Mouse (Mus musculus) midbrain, embryonic 12.5 days (tissue): ENCODE measurements at regions not wholly inside any gene's neighbourhood (a gene's known extent, or its start where the extent isn't known, plus 50 kb on each side); places are given as distances from the start of the nearest gene placed in this dataset.

Source experiments
- ATAC-seq: fragments of 200-750 bp; cut with Nextera tagmentation; 2 replicates; pipeline ENCODE4 v1.8.0; 2017; ENCODE audit warnings: low read depth, moderate TSS enrichment, moderate library complexity; ENCODE audit not compliant: low FRiP score
- H3K27ac ChIP-seq: fragments of 300-500 bp; sonication (generic); replicated peaks from 2 replicates; pipeline ENCODE4 v1.5.1; 2016; ENCODE audit warnings: mild to moderate bottlenecking
- H3K27me3 ChIP-seq: fragments of 300-500 bp; sonication (generic); 2 replicates; pipeline ENCODE4 v1.6.1; 2016; ENCODE audit warnings: mild to moderate bottlenecking
- H3K36me3 ChIP-seq: fragments of 300-500 bp; sonication (generic); 2 replicates; pipeline ENCODE4 v1.6.1; 2016
- H3K4me1 ChIP-seq: fragments of 300-500 bp; sonication (generic); 2 replicates; pipeline ENCODE4 v1.6.1; 2016
- H3K4me2 ChIP-seq: fragments of 300-500 bp; sonication (generic); replicated peaks from 2 replicates; pipeline ENCODE4 v1.6.1; 2016; ENCODE audit warnings: mild to moderate bottlenecking, moderate library complexity
- H3K4me3 ChIP-seq: fragments of 300-500 bp; sonication (generic); 2 replicates; pipeline ENCODE4 v1.5.1; 2016; ENCODE audit warnings: mild to moderate bottlenecking
- H3K9ac ChIP-seq: fragments of 300-500 bp; sonication (generic); replicated peaks from 2 replicates; pipeline ENCODE4 v1.6.1; 2016; ENCODE audit warnings: mild to moderate bottlenecking, moderate library complexity
- H3K9me3 ChIP-seq: fragments of 300-500 bp; sonication (generic); 2 replicates; pipeline ENCODE4 v1.6.1; 2016; ENCODE audit warnings: mild to moderate bottlenecking
- WGBS: fragments of 180-500 bp; shearing (Covaris S2); methylation state at CpG from one replicate; pipeline ENCODE4 v1.1.7; 2016; 5-methylcytosine and 5-hydroxymethylcytosine counted together

DNA sequence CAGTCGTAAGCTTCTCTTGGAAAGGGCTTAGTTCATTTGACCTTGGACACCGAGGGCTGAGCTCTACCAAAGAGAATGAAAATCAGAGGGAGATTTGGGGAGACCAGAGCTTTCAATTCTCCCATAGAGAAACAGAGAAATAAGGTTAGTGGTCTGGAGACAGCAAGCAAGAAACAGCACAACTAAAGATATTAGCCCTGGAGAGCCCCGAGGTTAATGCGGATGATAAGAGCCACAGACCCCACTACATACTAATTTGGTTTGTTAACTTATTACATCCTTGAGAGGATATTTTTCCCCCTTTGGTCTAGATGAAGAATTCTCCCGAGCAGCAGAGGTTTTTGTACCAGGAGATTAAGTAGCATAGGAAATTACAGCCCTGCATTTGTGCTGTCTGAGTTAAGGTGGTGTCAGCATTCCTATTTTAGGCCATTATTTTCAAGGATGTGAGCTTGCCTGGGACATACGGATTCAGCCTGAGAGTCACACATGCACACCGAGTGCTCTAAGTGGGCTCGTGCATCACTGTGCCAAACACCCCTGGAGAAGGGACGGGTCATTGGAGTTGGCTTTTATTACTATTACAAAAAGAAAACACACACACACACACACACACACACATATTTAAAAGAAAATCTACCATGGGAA is 147.4 kb upstream of the C9orf72 start:
- Histone ChIP-seq H3K4me1 (peaks cover 4% of the 10 kb centered on the region), H3K27me3 (no peaks in the 10 kb centered on the region; the same call in 1 of the 2 replicates), H3K27ac (no peak overlapping the region), H3K9me3 (no peaks in the 10 kb centered on the region), H3K4me2 (peak overlapping the region; percentile 21), H3K9ac (no peak overlapping the region), H3K4me3 (no peak overlapping the region), H3K36me3 (no peaks in the 10 kb centered on the region)
- no peak; the same call in 1 of the 2 replicates for ATAC-seq
- WGBS: 34% methylated on average over 9 of the region's 9 CpGs

DNA sequence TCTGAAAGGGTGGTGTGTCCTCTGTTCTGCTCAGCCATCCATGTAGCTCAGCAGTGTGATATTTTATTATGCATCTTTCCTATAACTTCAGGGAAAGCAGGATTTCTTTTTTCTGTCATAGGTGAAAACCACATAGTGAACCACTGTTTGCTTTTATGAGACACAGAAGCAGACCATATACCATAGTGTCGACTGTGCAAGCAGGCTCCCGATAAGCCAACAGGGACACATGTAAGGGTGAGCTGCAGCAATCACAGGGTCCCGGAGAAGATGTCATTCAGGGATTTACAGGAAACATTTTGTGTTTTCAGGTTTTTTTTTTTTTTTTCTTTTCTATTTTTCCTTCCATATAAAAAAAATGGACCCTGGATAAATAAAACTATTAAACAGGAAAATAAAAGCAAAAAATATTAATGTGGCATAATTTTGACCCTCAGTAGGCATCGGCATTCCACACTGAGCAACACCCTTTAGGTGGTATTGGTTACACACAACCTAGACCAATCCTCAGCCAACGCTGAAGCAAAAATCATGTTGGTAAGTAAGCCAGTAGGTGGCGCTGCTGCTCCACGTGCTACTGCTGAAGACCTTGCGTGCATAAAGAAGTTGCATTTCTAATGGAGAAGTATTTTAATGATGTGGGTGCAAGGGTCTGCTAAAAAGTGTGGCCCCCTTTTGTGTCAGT is 146.7 kb upstream of the C9orf72 start:
- Histone ChIP-seq H3K9me3 (no peaks in the 10 kb centered on the region), H3K27ac (no peak overlapping the region), H3K4me1 (peaks cover 4% of the 10 kb centered on the region), H3K9ac (no peak overlapping the region), H3K4me3 (no peak overlapping the region), H3K27me3 (no peaks in the 10 kb centered on the region; the same call in 1 of the 2 replicates), H3K36me3 (no peaks in the 10 kb centered on the region), H3K4me2 (peak overlapping the region; percentile 21)
- 27% methylated on average over 8 of the region's 8 CpGs for WGBS
- peak; percentile 90 for ATAC-seq

DNA sequence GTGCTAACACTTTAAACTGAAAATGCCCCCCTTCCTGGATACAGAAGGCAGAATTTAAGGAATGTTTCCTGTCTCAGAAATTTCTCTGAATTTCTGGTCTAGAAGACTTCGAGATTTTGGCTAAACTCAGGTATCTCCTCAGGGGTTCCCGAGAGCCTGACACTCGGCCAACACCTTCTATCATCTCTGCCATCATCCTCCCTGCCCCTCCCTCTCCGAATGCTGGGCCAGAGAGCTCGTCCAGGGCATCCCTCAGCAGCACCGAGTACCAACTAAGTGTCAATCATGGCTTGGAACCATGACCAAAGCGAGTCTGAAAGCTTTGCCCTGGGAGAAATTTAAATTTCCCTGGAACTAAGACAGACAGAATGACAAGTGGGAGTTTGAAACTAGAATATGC is 138.2 kb upstream of the C9orf72 start:
- WGBS: 75% methylated on average over 7 of the region's 7 CpGs
- Histone ChIP-seq H3K27ac (no peak overlapping the region), H3K9me3 (no peaks in the 10 kb centered on the region), H3K36me3 (no peaks in the 10 kb centered on the region), H3K4me2 (no peak overlapping the region), H3K4me3 (no peak overlapping the region), H3K9ac (no peak overlapping the region), H3K27me3 (no peaks in the 10 kb centered on the region), H3K4me1 (no peaks in the 10 kb centered on the region)
- ATAC-seq: no peak

DNA sequence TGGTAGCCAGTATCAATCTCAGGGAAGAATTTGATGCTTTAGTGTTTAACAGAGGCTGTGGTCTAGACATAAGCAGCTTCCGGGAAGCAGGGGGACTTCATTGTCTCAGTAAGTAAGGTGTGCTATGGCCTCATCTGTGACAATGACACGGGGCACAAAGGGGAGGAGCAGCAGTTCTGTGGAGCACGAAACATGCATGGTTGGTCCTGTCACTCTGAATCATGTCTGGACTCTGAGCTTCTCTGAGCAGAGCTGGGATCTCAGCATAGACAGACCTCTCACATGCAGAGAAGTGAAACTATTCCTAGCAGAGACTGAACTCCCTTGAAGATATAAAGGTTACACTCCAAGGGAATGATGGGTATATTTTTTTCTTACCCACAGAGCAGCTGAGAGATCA is 136.2 kb upstream of the C9orf72 start:
- Histone ChIP-seq H3K36me3 (no peaks in the 10 kb centered on the region), H3K9me3 (no peaks in the 10 kb centered on the region), H3K4me2 (no peak overlapping the region), H3K9ac (no peak overlapping the region), H3K27me3 (no peaks in the 10 kb centered on the region), H3K4me3 (no peak overlapping the region), H3K27ac (no peak overlapping the region), H3K4me1 (no peaks in the 10 kb centered on the region)
- no peak for ATAC-seq
- 71% methylated on average over 3 of the region's 3 CpGs for WGBS

DNA sequence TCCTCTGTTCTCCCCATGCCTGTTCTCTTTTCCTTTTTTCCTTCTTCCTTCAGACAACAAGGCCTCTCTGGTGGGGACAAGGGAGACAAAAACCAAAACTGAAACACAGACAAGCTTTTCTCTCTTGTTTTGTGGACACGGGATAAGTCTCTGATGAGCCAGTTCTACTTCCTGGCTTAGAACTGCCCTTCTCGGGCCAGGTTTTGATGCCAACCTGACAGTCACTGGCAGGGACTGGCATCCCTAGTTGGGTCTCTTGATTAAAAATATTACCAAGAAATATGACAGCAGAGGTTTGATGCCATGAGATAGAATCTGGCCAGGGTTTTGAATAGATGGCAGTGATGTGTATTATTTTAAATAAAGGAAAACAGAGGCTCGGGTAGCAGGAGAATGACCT is 133.4 kb upstream of the C9orf72 start:
- no peaks in the 10 kb centered on the region for H3K36me3 ChIP-seq
- H3K4me3 ChIP-seq: no peak overlapping the region
- H3K9ac ChIP-seq: no peak overlapping the region
- no peak overlapping the region for H3K27ac ChIP-seq
- no peaks in the 10 kb centered on the region for H3K9me3 ChIP-seq
- no peak for ATAC-seq
- no peaks in the 10 kb centered on the region for H3K4me1 ChIP-seq
- H3K27me3 ChIP-seq: no peaks in the 10 kb centered on the region
- H3K4me2 ChIP-seq: no peak overlapping the region
- 80% methylated on average over 3 of the region's 3 CpGs for WGBS

DNA sequence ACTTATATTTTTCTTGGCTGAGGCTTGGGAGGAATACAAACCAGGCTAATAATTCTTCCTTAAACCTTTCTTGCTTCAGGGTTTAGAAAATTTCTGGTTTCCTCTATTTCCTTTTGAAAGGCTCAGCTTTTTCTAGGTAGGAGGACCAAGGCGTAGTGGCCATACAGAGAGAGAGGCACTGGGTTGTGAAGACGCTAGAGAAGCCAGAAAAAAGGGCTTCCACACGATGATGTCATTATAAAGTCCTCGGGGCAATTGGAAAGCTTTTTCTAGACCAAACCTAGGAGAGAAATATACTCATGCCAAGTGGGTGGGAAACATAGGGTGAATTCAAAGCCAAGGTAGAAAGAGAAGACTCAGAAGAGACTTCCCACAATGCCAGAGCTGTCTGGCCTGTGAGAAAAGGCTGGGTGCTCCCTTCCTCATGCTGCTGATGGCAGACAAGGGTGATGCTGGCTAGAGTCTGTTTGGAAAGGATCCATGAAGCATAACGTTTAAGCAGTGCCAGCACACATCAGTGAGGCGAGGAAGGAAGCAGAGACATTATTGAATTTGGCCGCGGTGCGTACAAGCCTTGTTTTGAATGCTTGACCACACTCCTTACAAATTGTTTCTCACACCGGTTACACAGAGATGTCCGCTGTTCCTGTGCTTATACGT is 131.1 kb upstream of the C9orf72 start:
- no peak overlapping the region for H3K9ac ChIP-seq
- ATAC-seq: no peak
- H3K4me2 ChIP-seq: no peak overlapping the region
- H3K27me3 ChIP-seq: no peaks in the 10 kb centered on the region
- 0 out of 2 replicates have a peak, but pooled peaks cover 2% of the 10 kb centered on the region for H3K4me1 ChIP-seq
- no peaks in the 10 kb centered on the region for H3K9me3 ChIP-seq
- WGBS: 83% methylated on average over 12 of the region's 12 CpGs
- H3K36me3 ChIP-seq: no peaks in the 10 kb centered on the region
- no peak overlapping the region for H3K4me3 ChIP-seq
- no peak overlapping the region for H3K27ac ChIP-seq

DNA sequence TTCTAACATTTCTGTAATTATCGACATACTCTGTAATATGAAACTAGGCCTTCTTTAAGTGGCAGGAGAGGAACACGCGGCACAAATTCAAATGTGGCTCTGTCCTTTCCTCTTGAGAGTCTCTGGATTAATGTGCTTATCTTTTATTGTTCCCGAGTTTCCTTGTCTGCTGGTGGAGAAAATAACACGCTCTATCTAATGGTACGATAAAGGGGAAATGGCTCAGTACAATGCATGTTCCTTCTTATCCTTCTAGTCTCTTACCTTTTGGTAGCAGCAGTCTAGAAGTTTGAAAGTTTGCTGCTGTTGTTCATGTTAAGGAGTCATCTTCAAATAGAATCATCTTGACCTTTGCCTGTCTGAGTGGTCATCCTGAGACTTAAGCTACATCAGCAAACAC is 130.1 kb upstream of the C9orf72 start:
- H3K9ac ChIP-seq: no peak overlapping the region
- 0 out of 2 replicates have a peak, but pooled peaks cover 2% of the 10 kb centered on the region for H3K4me1 ChIP-seq
- no peaks in the 10 kb centered on the region for H3K36me3 ChIP-seq
- no peak for ATAC-seq
- no peak overlapping the region for H3K4me2 ChIP-seq
- 84% methylated on average over 6 of the region's 6 CpGs for WGBS
- H3K4me3 ChIP-seq: no peak overlapping the region
- H3K9me3 ChIP-seq: no peaks in the 10 kb centered on the region
- H3K27me3 ChIP-seq: no peaks in the 10 kb centered on the region
- H3K27ac ChIP-seq: no peak overlapping the region

DNA sequence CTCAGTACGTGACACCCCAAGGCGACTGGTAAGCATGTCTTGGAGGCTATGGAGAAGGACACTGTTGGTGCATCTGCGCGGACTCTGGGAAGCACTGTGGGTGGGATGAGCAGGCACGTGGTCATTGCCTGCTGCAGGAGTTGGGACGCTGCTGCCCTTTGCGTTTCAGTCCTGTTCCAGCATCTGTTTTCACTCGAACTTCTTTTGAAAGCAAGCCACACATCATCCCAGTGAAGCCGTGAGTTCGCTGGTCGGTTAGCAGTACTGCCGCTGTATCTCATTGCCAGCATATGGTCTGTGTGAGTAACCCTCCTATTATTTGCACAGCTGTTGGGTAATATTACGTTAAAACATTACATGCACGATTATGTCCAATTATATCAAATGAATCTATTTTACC is 128.1 kb upstream of the C9orf72 start:
- no peak overlapping the region for H3K4me2 ChIP-seq
- H3K27ac ChIP-seq: no peak overlapping the region
- H3K4me1 ChIP-seq: 0 out of 2 replicates have a peak, but pooled peaks cover 2% of the 10 kb centered on the region
- no peak overlapping the region for H3K4me3 ChIP-seq
- H3K9me3 ChIP-seq: no peaks in the 10 kb centered on the region
- H3K27me3 ChIP-seq: no peaks in the 10 kb centered on the region
- peak; percentile 75 for ATAC-seq
- H3K9ac ChIP-seq: no peak overlapping the region
- H3K36me3 ChIP-seq: no peaks in the 10 kb centered on the region
- 69% methylated on average over 14 of the region's 14 CpGs for WGBS

DNA sequence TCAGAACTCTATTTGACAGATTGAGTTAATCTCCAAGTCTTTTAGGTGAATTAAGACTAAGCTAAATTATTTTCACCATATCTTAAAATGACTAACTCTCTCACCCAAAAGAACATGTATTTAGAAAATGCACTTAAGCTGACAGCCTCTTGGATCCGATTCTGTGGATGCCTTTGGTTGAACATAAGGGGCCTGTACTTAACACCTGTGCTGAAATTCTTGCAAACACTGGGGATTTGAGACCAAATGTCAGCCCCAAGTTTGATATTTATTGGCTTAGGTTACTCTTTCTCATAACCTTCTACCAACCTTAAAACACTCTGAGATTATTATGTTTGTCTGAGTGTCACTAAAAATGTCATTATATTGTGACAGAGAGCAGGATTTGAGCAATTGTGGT is 126.6 kb upstream of the C9orf72 start:
- Histone ChIP-seq H3K4me2 (no peak overlapping the region), H3K27ac (no peak overlapping the region), H3K4me1 (0 out of 2 replicates have a peak, but pooled peaks cover 2% of the 10 kb centered on the region), H3K27me3 (no peaks in the 10 kb centered on the region), H3K9ac (no peak overlapping the region), H3K9me3 (no peaks in the 10 kb centered on the region), H3K36me3 (no peaks in the 10 kb centered on the region), H3K4me3 (no peak overlapping the region)
- no peak for ATAC-seq
- WGBS: 80% methylated on average over 1 of the region's 1 CpGs

DNA sequence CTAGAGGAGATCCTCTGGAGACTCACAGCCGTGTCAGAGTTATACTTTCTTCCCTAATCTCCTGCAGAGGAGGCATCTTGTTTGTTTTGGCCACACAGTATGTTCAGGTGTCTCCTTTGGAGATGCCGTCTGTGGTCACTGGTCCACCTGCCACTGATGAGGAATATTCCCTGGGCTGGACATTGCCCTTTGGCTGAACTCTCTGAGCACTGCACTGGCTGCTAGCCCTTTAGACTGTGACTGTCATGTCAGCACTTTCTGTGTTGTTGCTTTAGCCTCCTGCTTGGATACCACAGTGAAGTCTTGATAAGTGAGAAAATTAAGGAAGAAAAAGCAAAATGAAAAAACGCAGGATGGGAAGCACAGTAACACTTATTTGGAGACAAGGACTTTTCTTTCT is 124.5 kb upstream of the C9orf72 start:
- ATAC-seq: no peak
- H3K36me3 ChIP-seq: no peaks in the 10 kb centered on the region
- WGBS: 78% methylated on average over 3 of the region's 3 CpGs
- H3K9me3 ChIP-seq: no peaks in the 10 kb centered on the region
- no peak overlapping the region for H3K27ac ChIP-seq
- H3K4me2 ChIP-seq: no peak overlapping the region
- H3K27me3 ChIP-seq: no peaks in the 10 kb centered on the region
- 0 out of 2 replicates have a peak, but pooled peaks cover 2% of the 10 kb centered on the region for H3K4me1 ChIP-seq
- H3K9ac ChIP-seq: no peak overlapping the region
- H3K4me3 ChIP-seq: no peak overlapping the region

DNA sequence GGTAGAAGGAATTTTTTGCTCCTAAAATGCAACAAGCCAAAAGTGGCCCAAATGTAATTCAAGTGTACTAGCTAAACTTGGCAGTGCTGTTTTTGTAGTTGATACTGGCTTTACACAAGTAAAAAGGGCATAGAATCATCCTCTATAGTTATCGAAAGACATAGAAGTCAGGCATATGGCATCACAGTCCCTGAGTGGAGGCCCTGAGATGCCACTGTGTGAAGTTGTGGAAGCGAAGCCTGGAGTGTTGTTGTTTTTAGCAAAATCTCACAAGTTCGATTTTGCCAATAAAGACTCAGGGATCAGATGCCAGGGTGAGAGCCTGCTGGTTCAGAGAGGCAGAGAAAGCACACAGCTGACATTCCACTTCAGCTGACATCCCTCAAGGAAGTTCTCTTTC is 121.6 kb upstream of the C9orf72 start:
- Histone ChIP-seq H3K4me2 (no peak overlapping the region), H3K27me3 (no peaks in the 10 kb centered on the region), H3K4me1 (no peaks in the 10 kb centered on the region), H3K27ac (no peak overlapping the region), H3K4me3 (no peak overlapping the region), H3K9me3 (no peaks in the 10 kb centered on the region), H3K9ac (no peak overlapping the region), H3K36me3 (no peaks in the 10 kb centered on the region)
- no peak for ATAC-seq
- 86% methylated on average over 3 of the region's 3 CpGs for WGBS

DNA sequence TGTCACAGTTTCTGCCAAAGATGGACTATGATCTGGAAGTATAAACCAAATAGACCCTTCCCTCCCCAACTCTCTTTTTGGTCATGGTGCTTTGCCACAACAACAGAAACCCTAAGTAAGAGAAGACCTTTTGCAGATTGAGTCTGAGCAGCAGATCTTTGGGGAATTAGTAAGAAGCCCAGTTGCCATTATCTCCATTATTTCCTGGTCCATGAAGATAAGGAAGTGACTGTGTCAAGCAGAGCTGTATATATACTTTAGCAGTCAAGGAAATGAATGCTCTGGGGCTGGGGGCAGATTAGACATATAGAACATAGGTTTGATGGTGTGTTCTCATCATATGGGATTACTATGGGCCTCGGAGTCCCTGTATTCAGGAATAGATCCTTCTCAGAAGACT is 117.8 kb upstream of the C9orf72 start:
- H3K4me3 ChIP-seq: no peak overlapping the region
- no peak overlapping the region for H3K4me2 ChIP-seq
- ATAC-seq: no peak
- no peak overlapping the region for H3K9ac ChIP-seq
- no peaks in the 10 kb centered on the region for H3K27me3 ChIP-seq
- 0 out of 2 replicates have a peak, but pooled peaks cover 5% of the 10 kb centered on the region for H3K9me3 ChIP-seq
- no peaks in the 10 kb centered on the region for H3K4me1 ChIP-seq
- H3K27ac ChIP-seq: no peak overlapping the region
- no peaks in the 10 kb centered on the region for H3K36me3 ChIP-seq
- 91% methylated on average over 1 of the region's 1 CpGs for WGBS
